Mouse (Mus musculus) intestine, embryonic 16.5 days (tissue): Measurements from ENCODE around the gene Tmem9b. TPM values are rescaled to one million over a fixed set of nuclear protein-coding genes. Genes with fewer than 3 reads are reported as not detected.
A peak's percentile ranks its signal among the peaks of the same experiment; 100 is the strongest.

Source experiments
- ATAC-seq: fragments of 200-750 bp; cut with Nextera tagmentation; 2 replicates; pipeline ENCODE4 v1.8.0; 2017; ENCODE audit warnings: moderate TSS enrichment, moderate library complexity
- H3K27ac ChIP-seq: fragments of 300-500 bp; sonication (generic); 2 replicates; pipeline ENCODE4 v1.5.1; 2014; ENCODE audit warnings: mild to moderate bottlenecking, low read length
- H3K27me3 ChIP-seq: fragments of 300-500 bp; sonication (generic); replicated peaks from 2 replicates; pipeline ENCODE4 v1.6.1; 2014; ENCODE audit warnings: low read length, control low read depth, mixed read lengths; ENCODE audit not compliant: control insufficient read depth, insufficient read depth
- H3K36me3 ChIP-seq: fragments of 300-500 bp; sonication (generic); 2 replicates; pipeline ENCODE4 v1.6.1; 2014; ENCODE audit warnings: low read length, control low read depth; ENCODE audit not compliant: control insufficient read depth, insufficient read depth
- H3K4me1 ChIP-seq: fragments of 300-500 bp; sonication (generic); 2 replicates; pipeline ENCODE4 v1.6.1; 2014; ENCODE audit warnings: low read length, control low read depth, mixed read lengths; ENCODE audit not compliant: control insufficient read depth, insufficient read depth
- H3K4me2 ChIP-seq: fragments of 300-500 bp; sonication (generic); 2 replicates; pipeline ENCODE4 v1.6.1; 2014; ENCODE audit warnings: low read depth, low read length, control low read depth
- H3K4me3 ChIP-seq: fragments of 300-500 bp; sonication (generic); 2 replicates; pipeline ENCODE4 v1.5.1; 2014; ENCODE audit warnings: mild to moderate bottlenecking, low read length
- H3K9ac ChIP-seq: fragments of 300-500 bp; sonication (generic); 2 replicates; pipeline ENCODE4 v1.6.1; 2014; ENCODE audit warnings: low read depth, low read length
- H3K9me3 ChIP-seq: fragments of 300-500 bp; sonication (generic); 2 replicates; pipeline ENCODE4 v1.6.1; 2016; ENCODE audit warnings: low read length, control low read depth; ENCODE audit not compliant: control insufficient read depth
- WGBS: fragments of 180-500 bp; shearing (Covaris S2); extraction: QIAGEN DNeasy Blood & Tissue Kit; methylation state at CpG from one replicate; pipeline ENCODE4 v1.1.7; 2014; 5-methylcytosine and 5-hydroxymethylcytosine counted together
- polyA plus RNA-seq: library from polyadenylated mRNA; unstranded; fragments of >200 nt; fragmentation: Nextera tagmentation; extraction: Ambion mirVana; gene quantifications from 2 replicates; pipeline ENCODE4 v1.2.1, GENCODE M21; 2015

Tmem9b gene
- polyA plus RNA-seq, 1 experiment from 2014 or later: 80.7 TPM

GRCm38 (mm10) chr7:109700213-109700612 lies 52.5 kb downstream of the Tmem9b start:
- H3K9me3 ChIP-seq: no peaks in the 10 kb centered on the region
- H3K9ac ChIP-seq: no peak overlapping the region
- no peak overlapping the region for H3K27ac ChIP-seq
- no peak overlapping the region for H3K4me3 ChIP-seq
- ATAC-seq: no peak
- no peaks in the 10 kb centered on the region for H3K36me3 ChIP-seq
- H3K4me1 ChIP-seq: 0 out of 2 replicates have a peak, but pooled peaks cover 7% of the 10 kb centered on the region
- no peak overlapping the region for H3K4me2 ChIP-seq
- no peaks in the 10 kb centered on the region for H3K27me3 ChIP-seq

DNA sequence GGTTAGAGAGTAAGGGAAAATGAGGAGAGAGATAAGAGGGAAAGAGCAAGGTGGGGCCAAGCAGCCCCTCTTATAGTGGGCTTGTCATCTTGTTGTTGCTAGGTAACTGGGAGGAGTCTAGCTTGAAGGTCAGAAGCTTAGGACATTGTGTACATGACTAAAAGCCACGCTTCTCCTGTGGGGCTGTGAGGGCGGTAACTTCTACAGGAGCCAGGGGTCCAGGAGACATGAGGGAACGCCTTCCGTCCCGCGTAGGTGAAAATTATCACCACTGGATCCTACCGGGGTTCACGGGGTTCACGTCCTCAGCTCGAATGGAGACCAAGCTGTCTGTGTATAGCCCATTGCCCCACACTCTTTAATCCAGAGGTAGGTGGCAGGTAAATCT lies 57.3 kb downstream of the Tmem9b start:
- Histone ChIP-seq H3K4me1 (no peaks in the 10 kb centered on the region), H3K27ac (no peak overlapping the region), H3K9ac (no peak overlapping the region), H3K27me3 (no peaks in the 10 kb centered on the region), H3K4me3 (no peak overlapping the region), H3K4me2 (no peak overlapping the region), H3K36me3 (no peaks in the 10 kb centered on the region), H3K9me3 (no peaks in the 10 kb centered on the region)
- 91% methylated on average over 10 of the region's 10 CpGs for WGBS
- no peak for ATAC-seq

DNA sequence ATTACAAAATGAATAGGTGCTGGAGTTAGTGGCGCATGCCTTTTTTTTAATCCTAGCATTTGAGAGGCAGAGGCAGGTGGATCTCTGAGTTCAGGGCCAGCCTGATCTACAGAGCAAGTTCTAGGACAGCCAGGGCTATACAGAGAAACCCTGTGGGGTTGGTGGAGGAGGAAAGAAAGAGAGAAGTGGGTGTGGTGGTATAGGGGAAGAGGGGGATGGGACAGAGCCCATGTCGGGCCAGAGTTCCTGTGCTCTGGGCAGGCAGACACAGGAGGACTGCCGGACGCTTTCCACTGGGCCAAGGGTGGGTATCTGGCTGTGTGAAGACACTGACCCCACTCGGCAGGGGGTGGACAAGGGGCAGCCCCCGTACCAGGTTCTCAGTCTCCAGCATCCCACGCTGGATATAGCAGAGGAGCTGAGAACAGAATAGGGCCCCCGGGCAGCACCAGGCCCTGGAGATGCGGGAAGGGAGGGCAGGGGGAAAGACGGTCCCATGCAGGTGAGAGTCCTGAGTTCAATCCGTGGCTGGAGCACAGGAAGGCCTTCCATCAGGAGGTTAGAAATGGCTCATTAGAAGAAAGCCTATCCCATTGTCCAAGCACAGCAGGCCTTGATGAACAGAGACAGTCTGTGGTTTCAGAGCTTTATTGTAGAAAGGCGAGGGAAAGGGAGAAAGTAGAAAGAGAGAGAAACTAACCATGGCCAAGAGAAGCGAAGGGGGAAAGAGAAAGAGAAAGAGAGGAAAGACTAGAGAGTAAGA lies 57.9 kb downstream of the Tmem9b start:
- Histone ChIP-seq H3K9me3 (no peaks in the 10 kb centered on the region), H3K27ac (no peak overlapping the region), H3K4me1 (no peaks in the 10 kb centered on the region), H3K4me3 (no peak overlapping the region), H3K27me3 (no peaks in the 10 kb centered on the region), H3K9ac (no peak overlapping the region), H3K4me2 (no peak overlapping the region), H3K36me3 (no peaks in the 10 kb centered on the region)
- no peak for ATAC-seq
- 86% methylated on average over 13 of the region's 13 CpGs for WGBS

GRCm38 (mm10) chr7:109690961-109691360 lies 61.7 kb downstream of the Tmem9b start:
- Histone ChIP-seq H3K9me3 (no peaks in the 10 kb centered on the region), H3K27ac (peak overlapping the region; percentile 46), H3K4me3 (no peak overlapping the region), H3K4me2 (no peak overlapping the region), H3K36me3 (no peaks in the 10 kb centered on the region), H3K27me3 (no peaks in the 10 kb centered on the region), H3K4me1 (peaks cover 5% of the 10 kb centered on the region; the same call in 1 of the 2 replicates), H3K9ac (no peak overlapping the region)
- 59% methylated on average over 5 of the region's 5 CpGs for WGBS
- no peak for ATAC-seq

GRCm38 (mm10) chr7:109690101-109690500 lies 62.6 kb downstream of the Tmem9b start:
- Histone ChIP-seq H3K4me1 (peaks cover 5% of the 10 kb centered on the region; the same call in 1 of the 2 replicates), H3K36me3 (no peaks in the 10 kb centered on the region), H3K4me3 (no peak overlapping the region), H3K27me3 (no peaks in the 10 kb centered on the region), H3K9me3 (no peaks in the 10 kb centered on the region), H3K27ac (no peak overlapping the region), H3K9ac (no peak overlapping the region), H3K4me2 (no peak overlapping the region)
- WGBS: 88% methylated on average over 3 of the region's 3 CpGs
- no peak for ATAC-seq

GRCm38 (mm10) chr7:109686585-109687128 lies 66.0 kb downstream of the Tmem9b start:
- H3K9me3 ChIP-seq: no peaks in the 10 kb centered on the region
- H3K27me3 ChIP-seq: no peaks in the 10 kb centered on the region
- WGBS: 49% methylated on average over 9 of the region's 9 CpGs
- H3K4me2 ChIP-seq: no peak overlapping the region
- no peak overlapping the region for H3K4me3 ChIP-seq
- H3K27ac ChIP-seq: no peak overlapping the region
- H3K9ac ChIP-seq: no peak overlapping the region
- no peak for ATAC-seq
- H3K4me1 ChIP-seq: peaks cover 5% of the 10 kb centered on the region; the same call in 1 of the 2 replicates
- no peaks in the 10 kb centered on the region for H3K36me3 ChIP-seq

Other genes with a start within 250 kb of the Tmem9b start
- 0.01 TPM in 1 of 2 replicates, not detected in the other for gene Trim66, start 244.7 kb downstream of the Tmem9b start, polyA plus RNA-seq
- 115 and 131 TPM in 2 replicates for gene Rpl27a, start 233.7 kb downstream of the Tmem9b start, polyA plus RNA-seq
- 66.9 and 71.9 TPM in 2 replicates for gene St5, start 49.3 kb downstream of the Tmem9b start, polyA plus RNA-seq
- gene Akip1, start 49.2 kb downstream of the Tmem9b start, polyA plus RNA-seq: 37.6 and 40.9 TPM in 2 replicates
- gene BC051019, start 29.0 kb downstream of the Tmem9b start, polyA plus RNA-seq: 0.13 TPM in 1 of 2 replicates, not detected in the other
- 0.33 and 0.61 TPM in 2 replicates for gene Ascl3, start 21.1 kb downstream of the Tmem9b start, polyA plus RNA-seq
- 0.39 and 0.80 TPM in 2 replicates for gene Nrip3, start 29.1 kb upstream of the Tmem9b start, polyA plus RNA-seq
- 2.5 and 2.9 TPM in 2 replicates for gene Scube2, start 112.8 kb upstream of the Tmem9b start, polyA plus RNA-seq
- gene Dennd5a, start 207.6 kb upstream of the Tmem9b start, polyA plus RNA-seq: 16.3 and 18.0 TPM in 2 replicates
- gene Tmem41b, start 234.1 kb upstream of the Tmem9b start, polyA plus RNA-seq: 88.6 and 98.5 TPM in 2 replicates